Mouse (Mus musculus) megakaryocyte, embryonic 14.5 days (primary cell): ENCODE measurements around the gene Plekhb1.

ENCODE experiments used
- FLI1 ChIP-seq: IDR thresholded peaks from 2 replicates; pipeline ENCODE4 v1.6.1; 2012; ENCODE audit warnings: low read length, inconsistent platforms, mixed read lengths
- GATA1 ChIP-seq: IDR thresholded peaks from 3 replicates; pipeline ENCODE4 v1.6.1; 2012; ENCODE audit warnings: mixed read lengths, low read length, inconsistent platforms, borderline replicate concordance

DNA sequence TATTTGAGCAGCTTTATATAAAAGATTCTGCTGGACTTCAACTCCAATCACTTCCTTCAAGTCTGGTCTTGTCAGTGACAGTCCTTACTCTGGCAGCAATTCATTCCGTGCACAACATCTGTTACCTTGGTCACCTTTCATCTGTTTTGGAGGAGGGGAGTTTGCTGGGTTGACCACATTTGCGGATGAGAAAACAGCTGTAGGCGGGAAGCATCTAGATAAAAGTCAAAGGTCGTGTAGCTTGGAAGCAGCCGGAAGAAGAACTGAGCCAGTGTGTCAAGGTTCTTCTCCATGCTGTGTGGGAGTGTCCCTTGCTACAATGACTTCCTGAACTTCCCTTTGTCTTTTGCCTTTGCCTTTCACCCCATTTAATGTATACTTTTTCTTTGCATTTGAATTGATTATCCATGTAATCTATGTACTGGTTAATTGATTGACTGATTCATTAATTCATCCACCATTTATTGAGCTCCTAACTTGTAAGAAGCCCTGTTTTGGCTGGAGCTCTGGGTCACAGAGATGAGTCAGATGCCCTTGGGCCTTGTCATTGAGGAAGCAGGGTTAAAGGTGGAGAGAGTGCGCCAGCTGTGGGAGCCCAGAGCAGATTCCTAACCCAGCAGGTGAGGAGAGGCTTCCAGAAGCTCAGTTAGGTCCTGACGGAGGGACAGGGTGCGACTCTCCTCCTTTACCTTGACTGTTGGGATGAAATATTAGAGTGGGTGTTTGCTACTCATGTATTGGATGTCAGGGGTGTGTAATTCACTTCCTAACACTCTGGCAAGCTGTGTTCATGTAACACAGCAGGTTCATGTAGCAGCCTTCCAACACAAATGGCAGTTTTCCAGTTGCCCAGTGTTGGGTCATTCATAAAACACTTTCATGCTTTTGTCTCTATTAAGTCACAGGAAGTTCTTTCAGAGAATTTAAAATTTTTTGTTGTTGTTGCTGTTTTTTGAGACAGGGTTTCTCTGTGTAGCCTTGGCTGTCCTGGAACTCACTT lies 37.9 kb upstream of the Plekhb1 start:
- no peak for TF ChIP-seq GATA1
- no peak for TF ChIP-seq FLI1
